Mouse (Mus musculus): ENCODE measurements around the gene Dock9. TPM values are rescaled to one million over a fixed set of nuclear protein-coding genes. Genes with fewer than 3 reads are reported as not detected.
"Not testable (repeated sequence)": the region's sequence is repeated elsewhere in the genome, so short reads cannot be mapped to it uniquely, and the experiment has no call there.

The Dock9 gene
- polyA plus RNA-seq, 1 experiment from 2014 or later = 15.7 TPM

GRCm38 (mm10) chr14:121719638-121720601 is 77.7 kb downstream of the Dock9 start:
- 72% methylated on average over 9 of the region's 9 CpGs for WGBS
- Histone ChIP-seq H3K4me3 (replicated peaks; ENCODE audit: low read length) (no peak overlapping the region), H3K27ac (ENCODE audit: low read length) (no peak overlapping the region), H3K36me3 (ENCODE audit: control insufficient read depth, insufficient read depth, low read length) (no peaks in the 10 kb centered on the region), H3K9ac (ENCODE audit: low read length) (no peak overlapping the region), H3K9me3 (replicated peaks; ENCODE audit: control insufficient read depth, low read length) (no peaks in the 10 kb centered on the region), H3K4me2 (ENCODE audit: low read depth, low read length) (no peak overlapping the region), H3K27me3 (ENCODE audit: control insufficient read depth, insufficient read depth, low read length) (no peaks in the 10 kb centered on the region), H3K4me1 (ENCODE audit: control insufficient read depth, insufficient read depth, low read length) (peaks cover 14% of the 10 kb centered on the region)
- no peak for ATAC-seq (ENCODE audit: insufficient read depth, low FRiP score)

GRCm38 (mm10) chr14:121714799-121715198 is 82.8 kb downstream of the Dock9 start:
- 84% methylated on average over 3 of the region's 3 CpGs for WGBS
- H3K27ac ChIP-seq (ENCODE audit: low read length); H3K36me3 ChIP-seq (ENCODE audit: control insufficient read depth, insufficient read depth, low read length); ATAC-seq (ENCODE audit: insufficient read depth, low FRiP score); H3K4me3 ChIP-seq (replicated peaks; ENCODE audit: low read length); H3K9me3 ChIP-seq (replicated peaks; ENCODE audit: control insufficient read depth, low read length); H3K9ac ChIP-seq (ENCODE audit: low read length); H3K27me3 ChIP-seq (ENCODE audit: control insufficient read depth, insufficient read depth, low read length); H3K4me2 ChIP-seq (ENCODE audit: low read depth, low read length): not testable (repeated sequence)
- H3K4me1 ChIP-seq (ENCODE audit: control insufficient read depth, insufficient read depth, low read length) = peaks cover 13% of the 10 kb centered on the region; the same call in 1 of the 2 replicates

- ATAC-seq (ENCODE audit: insufficient read depth, low FRiP score) = no peak
- Histone ChIP-seq H3K36me3 (ENCODE audit: control insufficient read depth, insufficient read depth, low read length) (no peaks in the 10 kb centered on the region), H3K9ac (ENCODE audit: low read length) (no peak overlapping the region), H3K4me2 (ENCODE audit: low read depth, low read length) (no peak overlapping the region), H3K27ac (ENCODE audit: low read length) (no peak overlapping the region), H3K9me3 (replicated peaks; ENCODE audit: control insufficient read depth, low read length) (no peaks in the 10 kb centered on the region), H3K27me3 (ENCODE audit: control insufficient read depth, insufficient read depth, low read length) (no peaks in the 10 kb centered on the region), H3K4me1 (ENCODE audit: control insufficient read depth, insufficient read depth, low read length) (peaks cover 13% of the 10 kb centered on the region; the same call in 1 of the 2 replicates), H3K4me3 (replicated peaks; ENCODE audit: low read length) (no peak overlapping the region)
- WGBS = 62% methylated on average over 2 of the region's 2 CpGs
These were observed 83.4 kb downstream of the Dock9 start for GRCm38 (mm10) chr14:121714268-121714667.

- no peak overlapping the region for H3K9ac ChIP-seq (ENCODE audit: low read length)
- H3K4me2 ChIP-seq (ENCODE audit: low read depth, low read length) = no peak overlapping the region
- no peaks in the 10 kb centered on the region for H3K9me3 ChIP-seq (replicated peaks; ENCODE audit: control insufficient read depth, low read length)
- H3K4me1 ChIP-seq (ENCODE audit: control insufficient read depth, insufficient read depth, low read length) = peaks cover 13% of the 10 kb centered on the region; the same call in 1 of the 2 replicates
- H3K4me3 ChIP-seq (replicated peaks; ENCODE audit: low read length) = no peak overlapping the region
- H3K36me3 ChIP-seq (ENCODE audit: control insufficient read depth, insufficient read depth, low read length) = no peaks in the 10 kb centered on the region
- H3K27me3 ChIP-seq (ENCODE audit: control insufficient read depth, insufficient read depth, low read length) = no peaks in the 10 kb centered on the region
- no peak overlapping the region for H3K27ac ChIP-seq (ENCODE audit: low read length)
- 69% methylated on average over 4 of the region's 4 CpGs for WGBS
- no peak for ATAC-seq (ENCODE audit: insufficient read depth, low FRiP score)
These were observed 83.8 kb downstream of the Dock9 start for GRCm38 (mm10) chr14:121713830-121714197.

GRCm38 (mm10) chr14:121713166-121713829 is 84.3 kb downstream of the Dock9 start:
- no peaks in the 10 kb centered on the region for H3K9me3 ChIP-seq (replicated peaks; ENCODE audit: control insufficient read depth, low read length)
- no peak overlapping the region for H3K4me2 ChIP-seq (ENCODE audit: low read depth, low read length)
- H3K27me3 ChIP-seq (ENCODE audit: control insufficient read depth, insufficient read depth, low read length) = no peaks in the 10 kb centered on the region
- 39% methylated on average over 7 of the region's 7 CpGs for WGBS
- peaks cover 13% of the 10 kb centered on the region; the same call in 1 of the 2 replicates for H3K4me1 ChIP-seq (ENCODE audit: control insufficient read depth, insufficient read depth, low read length)
- ATAC-seq (ENCODE audit: insufficient read depth, low FRiP score) = no peak
- no peak overlapping the region for H3K4me3 ChIP-seq (replicated peaks; ENCODE audit: low read length)
- H3K36me3 ChIP-seq (ENCODE audit: control insufficient read depth, insufficient read depth, low read length) = no peaks in the 10 kb centered on the region
- no peak overlapping the region for H3K9ac ChIP-seq (ENCODE audit: low read length)
- no peak overlapping the region for H3K27ac ChIP-seq (ENCODE audit: low read length)

GRCm38 (mm10) chr14:121711089-121711826 is 86.4 kb downstream of the Dock9 start:
- no peak overlapping the region for H3K4me3 ChIP-seq (replicated peaks; ENCODE audit: low read length)
- H3K9ac ChIP-seq (ENCODE audit: low read length) = no peak overlapping the region
- 49% methylated on average over 14 of the region's 14 CpGs for WGBS
- ATAC-seq (ENCODE audit: insufficient read depth, low FRiP score) = no peak
- H3K27ac ChIP-seq (ENCODE audit: low read length) = no peak overlapping the region
- no peak overlapping the region for H3K4me2 ChIP-seq (ENCODE audit: low read depth, low read length)
- H3K36me3 ChIP-seq (ENCODE audit: control insufficient read depth, insufficient read depth, low read length) = no peaks in the 10 kb centered on the region
- H3K9me3 ChIP-seq (replicated peaks; ENCODE audit: control insufficient read depth, low read length) = no peaks in the 10 kb centered on the region
- no peaks in the 10 kb centered on the region for H3K27me3 ChIP-seq (ENCODE audit: control insufficient read depth, insufficient read depth, low read length)
- H3K4me1 ChIP-seq (ENCODE audit: control insufficient read depth, insufficient read depth, low read length) = peaks cover 13% of the 10 kb centered on the region; the same call in 1 of the 2 replicates

- no peak for ATAC-seq (ENCODE audit: insufficient read depth, low FRiP score)
- Histone ChIP-seq H3K4me1 (ENCODE audit: control insufficient read depth, insufficient read depth, low read length) (peaks cover 13% of the 10 kb centered on the region; the same call in 1 of the 2 replicates), H3K27me3 (ENCODE audit: control insufficient read depth, insufficient read depth, low read length) (no peaks in the 10 kb centered on the region), H3K9me3 (replicated peaks; ENCODE audit: control insufficient read depth, low read length) (no peaks in the 10 kb centered on the region), H3K36me3 (ENCODE audit: control insufficient read depth, insufficient read depth, low read length) (no peaks in the 10 kb centered on the region), H3K27ac (ENCODE audit: low read length) (no peak overlapping the region), H3K4me2 (ENCODE audit: low read depth, low read length) (no peak overlapping the region), H3K9ac (ENCODE audit: low read length) (no peak overlapping the region), H3K4me3 (replicated peaks; ENCODE audit: low read length) (no peak overlapping the region)
- 63% methylated on average over 3 of the region's 3 CpGs for WGBS
These were observed 87.5 kb downstream of the Dock9 start for GRCm38 (mm10) chr14:121710130-121710529.

- 40% methylated on average over 2 of the region's 2 CpGs for WGBS
- no peak for ATAC-seq (ENCODE audit: insufficient read depth, low FRiP score)
- H3K4me1 ChIP-seq (ENCODE audit: control insufficient read depth, insufficient read depth, low read length) = peaks cover 9% of the 10 kb centered on the region; the same call in 1 of the 2 replicates
- H3K27me3 ChIP-seq (ENCODE audit: control insufficient read depth, insufficient read depth, low read length) = no peaks in the 10 kb centered on the region
- no peaks in the 10 kb centered on the region for H3K9me3 ChIP-seq (replicated peaks; ENCODE audit: control insufficient read depth, low read length)
- no peak overlapping the region for H3K4me2 ChIP-seq (ENCODE audit: low read depth, low read length)
- H3K27ac ChIP-seq (ENCODE audit: low read length) = no peak overlapping the region
- H3K36me3 ChIP-seq (ENCODE audit: control insufficient read depth, insufficient read depth, low read length) = no peaks in the 10 kb centered on the region
- H3K4me3 ChIP-seq (replicated peaks; ENCODE audit: low read length) = no peak overlapping the region
- H3K9ac ChIP-seq (ENCODE audit: low read length) = no peak overlapping the region
These were observed 89.4 kb downstream of the Dock9 start for GRCm38 (mm10) chr14:121708244-121708643.
